Mouse (Mus musculus) heart, adult 2 months (tissue): ENCODE results near the gene Fmo5. TPM values are rescaled to one million over a fixed set of nuclear protein-coding genes. Genes with fewer than 3 reads are reported as not detected.

ENCODE experiments used
- DNase-seq, 2 experiments: peaks; one replicate each; pipeline ENCODE4 v3.0.0; 2021
- H3K27ac ChIP-seq: fragments of 200-600 bp; 2 replicates; pipeline ENCODE4 v1.8.1; 2022
- H3K27me3 ChIP-seq: fragments of 200-500 bp; 2 replicates; pipeline ENCODE4 v1.6.1; 2012; ENCODE audit warnings: mild to moderate bottlenecking, low read length, inconsistent platforms, mixed read lengths; ENCODE audit not compliant: control insufficient read depth, insufficient read depth
- H3K36me3 ChIP-seq: fragments of 200-500 bp; 2 replicates; pipeline ENCODE4 v1.6.1; 2012; ENCODE audit warnings: low read length, inconsistent platforms; ENCODE audit not compliant: control insufficient read depth, insufficient read depth
- H3K4me1 ChIP-seq: fragments of 200-500 bp; 2 replicates; pipeline ENCODE4 v1.6.1; 2011; ENCODE audit warnings: low read length; ENCODE audit not compliant: control insufficient read depth, insufficient read depth
- H3K4me3 ChIP-seq: fragments of 200-600 bp; 2 replicates; pipeline ENCODE4 v1.8.1; 2022
- H3K79me2 ChIP-seq: fragments of 200-500 bp; replicated peaks from 2 replicates; pipeline ENCODE4 v1.6.1; 2012; ENCODE audit warnings: mild to moderate bottlenecking, inconsistent platforms, low read length, moderate library complexity, mixed read lengths; ENCODE audit not compliant: control insufficient read depth, insufficient read depth
- H3K9ac ChIP-seq: fragments of 200-500 bp; 2 replicates; pipeline ENCODE4 v1.6.1; 2012; ENCODE audit warnings: low read depth, mild to moderate bottlenecking, control low read depth, inconsistent platforms, low read length, mixed read lengths
- CTCF ChIP-seq: fragments of 200-600 bp; IDR thresholded peaks from 2 replicates; pipeline ENCODE4 v1.8.1; 2022; ENCODE audit warnings: antibody characterized with exemption, mild to moderate bottlenecking, moderate library complexity
- EP300 ChIP-seq: fragments of 200-500 bp; IDR thresholded peaks from 2 replicates; pipeline ENCODE4 v1.6.1; 2011; ENCODE audit warnings: low read depth, low read length, control low read depth; ENCODE audit not compliant: insufficient read depth
- POLR2A ChIP-seq: fragments of 200-500 bp; IDR thresholded peaks from 2 replicates; pipeline ENCODE4 v1.6.1; 2011; ENCODE audit warnings: mild to moderate bottlenecking, low read depth, low read length, control low read depth; ENCODE audit not compliant: insufficient read depth
- WGBS: fragments of 180-500 bp; shearing (Covaris S2); methylation state at CpG from one replicate; pipeline ENCODE4 v1.1.7; 2018; 5-methylcytosine and 5-hydroxymethylcytosine counted together
- intact Hi-C: fragments of 180-260 bp; cut with DNase I; formaldehyde crosslinking; loops from one replicate; pipeline ENCODE4 v1.15.1; 2025
- polyA plus RNA-seq: library from polyadenylated mRNA; depleted of rRNA; stranded (reverse); fragments of >200 nt; gene quantifications from 2 replicates; pipeline ENCODE4 v1.2.3, GENCODE M21; 2012
- total RNA-seq, 2 experiments: library from RNA; stranded (reverse); gene quantifications; 2 replicates each; pipeline ENCODE4 v1.2.3; 2021

Gene Fmo5
- total and polyA plus RNA-seq, 3 experiments, result 7.4 to 15.0 (median 13.6) TPM

- no peaks in the 10 kb centered on the region for H3K27me3 ChIP-seq
- H3K4me1 ChIP-seq, result no peaks in the 10 kb centered on the region
- 73% methylated on average over 13 of the region's 13 CpGs for WGBS
- intact Hi-C loops, result no loop called here
- H3K79me2 ChIP-seq, result no peaks in the 10 kb centered on the region
- H3K9ac ChIP-seq, result no peak overlapping the region
- TF ChIP-seq CTCF, result no peak
- TF ChIP-seq EP300, result no peak
- no peak for TF ChIP-seq POLR2A
- no peak overlapping the region for H3K4me3 ChIP-seq
- H3K36me3 ChIP-seq, result no peaks in the 10 kb centered on the region
- no peak overlapping the region for H3K27ac ChIP-seq
- DNase-seq, result no peak
These were observed 34.5 kb upstream of the Fmo5 start for GRCm38 (mm10) chr3:97594140-97594539.

- no peaks in the 10 kb centered on the region for H3K4me1 ChIP-seq
- H3K27me3 ChIP-seq, result no peaks in the 10 kb centered on the region
- no peak for TF ChIP-seq POLR2A
- no peaks in the 10 kb centered on the region for H3K36me3 ChIP-seq
- no peaks in the 10 kb centered on the region for H3K79me2 ChIP-seq
- no peak overlapping the region for H3K4me3 ChIP-seq
- H3K9ac ChIP-seq, result no peak overlapping the region
- WGBS, result 84% methylated on average over 6 of the region's 6 CpGs
- DNase-seq, result no peak
- no peak overlapping the region for H3K27ac ChIP-seq
- intact Hi-C loops, result no loop called here
These were observed 33.5 kb upstream of the Fmo5 start for GRCm38 (mm10) chr3:97595066-97595465.

GRCm38 (mm10) chr3:97596796-97597195, 31.8 kb upstream of the Fmo5 start:
- Histone ChIP-seq H3K4me3 (no peak overlapping the region), H3K79me2 (no peaks in the 10 kb centered on the region), H3K27ac (no peak overlapping the region), H3K4me1 (no peaks in the 10 kb centered on the region), H3K9ac (no peak overlapping the region), H3K27me3 (no peaks in the 10 kb centered on the region), H3K36me3 (no peaks in the 10 kb centered on the region)
- TF ChIP-seq POLR2A (no peak), EP300 (no peak), CTCF (no peak)
- intact Hi-C loops, result no loop called here
- 56% methylated on average over 8 of the region's 8 CpGs for WGBS
- DNase-seq, result no peak

GRCm38 (mm10) chr3:97600050-97600832, 28.4 kb upstream of the Fmo5 start:
- H3K27me3 ChIP-seq, result no peaks in the 10 kb centered on the region
- H3K79me2 ChIP-seq, result no peaks in the 10 kb centered on the region
- intact Hi-C loops, result no loop called here
- WGBS, result 93% methylated on average over 3 of the region's 3 CpGs
- no peak overlapping the region for H3K27ac ChIP-seq
- no peak overlapping the region for H3K4me3 ChIP-seq
- H3K4me1 ChIP-seq, result no peaks in the 10 kb centered on the region
- no peak for TF ChIP-seq EP300
- TF ChIP-seq CTCF, result no peak
- TF ChIP-seq POLR2A, result no peak
- DNase-seq, result no peak
- H3K36me3 ChIP-seq, result no peaks in the 10 kb centered on the region
- H3K9ac ChIP-seq, result no peak overlapping the region

- H3K27ac ChIP-seq, result peak overlapping the region; percentile 98
- H3K79me2 ChIP-seq, result no peaks in the 10 kb centered on the region
- TF ChIP-seq EP300 (no peak), CTCF (peak; percentile 59)
- 4% methylated on average over 20 of the region's 20 CpGs for WGBS
- H3K27me3 ChIP-seq, result no peaks in the 10 kb centered on the region
- DNase-seq, result peak; percentile 51 to 57
- no peaks in the 10 kb centered on the region; the same call in 1 of the 2 replicates for H3K4me1 ChIP-seq
- intact Hi-C loops, result no loop called here
- peak overlapping the region; percentile 81 for H3K9ac ChIP-seq
- H3K36me3 ChIP-seq, result no peaks in the 10 kb centered on the region
- peak overlapping the region; percentile 77 for H3K4me3 ChIP-seq
These were observed 19.3 kb upstream of the Fmo5 start for GRCm38 (mm10) chr3:97609201-97609844.

- Histone ChIP-seq H3K27me3 (no peaks in the 10 kb centered on the region), H3K4me1 (no peaks in the 10 kb centered on the region; the same call in 1 of the 2 replicates), H3K79me2 (no peaks in the 10 kb centered on the region), H3K4me3 (peak within 1 kb of the TSS; percentile 77), H3K9ac (peak within 1 kb of the TSS; percentile 89), H3K27ac (peak within 1 kb of the TSS; percentile 98), H3K36me3 (no peaks in the 10 kb centered on the region)
- intact Hi-C loops, result loop anchor here (2.0 to 5.0 kb wide), 3 partner anchors 19 to 157 kb away; partner anchors contain the start of gene Fmo5
- TF ChIP-seq CTCF (no peak; the same call in 1 of the 2 replicates), EP300 (peak; percentile 52; the same call in 1 of the 2 replicates), POLR2A (peak; percentile 69)
- under 1% methylated on average over 56 of the region's 56 CpGs for WGBS
- DNase-seq, result peak; percentile 95 to 97
These were observed 18.7 kb upstream of the Fmo5 start, which contains the start of gene Chd1l for GRCm38 (mm10) chr3:97609845-97610410. Gene Chd1l (minus strand): TSS chr3:97610203.
